Mouse (Mus musculus) cerebellum, adult 2 months (tissue): ENCODE measurements at regions not wholly inside any gene's neighbourhood (a gene's known extent, or its start where the extent isn't known, plus 50 kb on each side); places are given as distances from the start of the nearest gene placed in this dataset.

Experiments used
- CTCF ChIP-seq: fragments of 200-500 bp; IDR thresholded peaks from 2 replicates; pipeline ENCODE4 v1.5.1; 2011; ENCODE audit warnings: low read depth, mild to moderate bottlenecking, control low read depth, low read length, moderate library complexity, borderline replicate concordance; ENCODE audit not compliant: insufficient read depth
- POLR2A ChIP-seq: fragments of 200-500 bp; IDR thresholded peaks from 2 replicates; pipeline ENCODE4 v1.6.1; 2011; ENCODE audit warnings: low read length, control low read depth, borderline replicate concordance; ENCODE audit not compliant: insufficient read depth

- TF ChIP-seq CTCF (no peak), POLR2A (no peak)
Observed at GRCm38 (mm10) chr8:89234041-89234440, 190.1 kb upstream of the Sall1 start.
